Mouse (Mus musculus) heart, postnatal 0 days (tissue): ENCODE results near the gene Ube2g2. TPM values are rescaled to one million over a fixed set of nuclear protein-coding genes. Genes with fewer than 3 reads are reported as not detected.

Experiments
- ATAC-seq: fragments of 200-750 bp; cut with Nextera tagmentation; 2 replicates; pipeline ENCODE4 v1.8.0; 2017; ENCODE audit warnings: low read depth, moderate number of reproducible peaks, moderate library complexity; ENCODE audit not compliant: insufficient read depth
- DNase-seq: peaks from one replicate; pipeline ENCODE4 v3.0.0-alpha.2; 2016; ENCODE audit warnings: low spot score
- H3K27ac ChIP-seq: fragments of 300-500 bp; sonication (generic); 2 replicates; pipeline ENCODE4 v1.5.1; 2014; ENCODE audit warnings: low read depth, mild to moderate bottlenecking
- H3K27me3 ChIP-seq: fragments of 300-500 bp; sonication (generic); 2 replicates; pipeline ENCODE4 v1.6.1; 2014; ENCODE audit warnings: low read length, mixed read lengths; ENCODE audit not compliant: control insufficient read depth, insufficient read depth
- H3K36me3 ChIP-seq: fragments of 300-500 bp; sonication (generic); replicated peaks from 2 replicates; pipeline ENCODE4 v1.6.1; 2014; ENCODE audit warnings: low read length, mixed read lengths; ENCODE audit not compliant: control insufficient read depth, insufficient read depth
- H3K4me1 ChIP-seq: fragments of 300-500 bp; sonication (generic); 2 replicates; pipeline ENCODE4 v1.6.1; 2014; ENCODE audit warnings: antibody characterized with exemption; ENCODE audit not compliant: control insufficient read depth, insufficient read depth
- H3K4me2 ChIP-seq: fragments of 300-500 bp; sonication (generic); 2 replicates; pipeline ENCODE4 v1.6.1; 2014; ENCODE audit warnings: low read depth, mild to moderate bottlenecking, low read length, moderate library complexity
- H3K4me3 ChIP-seq: fragments of 300-500 bp; sonication (generic); 2 replicates; pipeline ENCODE4 v1.5.1; 2014; ENCODE audit warnings: low read depth, low read length
- H3K9ac ChIP-seq: fragments of 300-500 bp; sonication (generic); replicated peaks from 2 replicates; pipeline ENCODE4 v1.6.1; 2014; ENCODE audit warnings: low read depth, low read length, mixed read lengths
- H3K9me3 ChIP-seq: fragments of 300-500 bp; sonication (generic); replicated peaks from 2 replicates; pipeline ENCODE4 v1.6.1; 2016; ENCODE audit warnings: low read length; ENCODE audit not compliant: control insufficient read depth
- CTCF ChIP-seq: IDR thresholded peaks from 2 replicates; pipeline ENCODE4 v1.5.1; 2016; ENCODE audit warnings: antibody characterized with exemption, control low read depth, low read depth
- EP300 ChIP-seq: IDR thresholded peaks from 2 replicates; pipeline ENCODE4 v1.6.1; 2016; ENCODE audit warnings: antibody characterized with exemption, low read depth
- WGBS: fragments of 180-500 bp; shearing (Covaris S2); extraction: QIAGEN DNeasy Blood & Tissue Kit; methylation state at CpG from one replicate; pipeline ENCODE4 v1.1.7; 2014; 5-methylcytosine and 5-hydroxymethylcytosine counted together
- polyA plus RNA-seq: library from polyadenylated mRNA; unstranded; fragments of >200 nt; fragmentation: Nextera tagmentation; extraction: Ambion mirVana; gene quantifications from 2 replicates; pipeline ENCODE4 v1.2.1, GENCODE M21; 2015
- total RNA-seq: library from RNA; depleted of rRNA; stranded (reverse); fragments of >200 nt; gene quantifications from 2 replicates; pipeline ENCODE4 v1.2.3, GENCODE M21; 2014; ENCODE audit warnings: low replicate concordance; rRNA removed

Ube2g2 gene
- 54.1 and 56.4 TPM in 2 replicates for total RNA-seq
- 69.7 and 71.8 TPM in 2 replicates for polyA plus RNA-seq

- Histone ChIP-seq H3K9me3 (no peaks in the 10 kb centered on the region), H3K36me3 (peaks cover 14% of the 10 kb centered on the region), H3K27me3 (no peaks in the 10 kb centered on the region), H3K27ac (peak within 1 kb of the TSS; percentile 94), H3K4me3 (peak within 1 kb of the TSS; percentile 93), H3K4me1 (peaks cover 32% of the 10 kb centered on the region), H3K9ac (peak within 1 kb of the TSS; percentile 97), H3K4me2 (peak within 1 kb of the TSS; percentile 77)
- TF ChIP-seq CTCF (no peak), EP300 (peak; percentile 50; the same call in 1 of the 2 replicates)
- ATAC-seq (peak; percentile 87), DNase-seq (peak; percentile 88)
- under 1% methylated on average over 93 of the region's 96 CpGs for WGBS
These were observed at the start of gene Ube2g2 for GRCm38 (mm10) chr10:77622055-77622988. Gene Ube2g2, plus strand, starts transcription at chr10:77622275.

- H3K4me2 ChIP-seq: no peak overlapping the region
- H3K9ac ChIP-seq: no peak overlapping the region
- WGBS: 76% methylated on average over 1 of the region's 1 CpGs
- no peaks in the 10 kb centered on the region for H3K9me3 ChIP-seq
- H3K27me3 ChIP-seq: no peaks in the 10 kb centered on the region
- ATAC-seq: no peak
- H3K36me3 ChIP-seq: no peaks in the 10 kb centered on the region
- H3K4me1 ChIP-seq: no peaks in the 10 kb centered on the region
- no peak for TF ChIP-seq CTCF
- no peak for TF ChIP-seq EP300
- H3K27ac ChIP-seq: no peak overlapping the region
- no peak for DNase-seq
- H3K4me3 ChIP-seq: no peak overlapping the region
These were observed 48.9 kb upstream of the Ube2g2 start for GRCm38 (mm10) chr10:77573162-77573561.

GRCm38 (mm10) chr10:77580027-77580920, 41.8 kb upstream of the Ube2g2 start:
- ATAC-seq: no peak
- 44% methylated on average over 10 of the region's 10 CpGs for WGBS
- H3K4me2 ChIP-seq: no peak overlapping the region
- no peaks in the 10 kb centered on the region for H3K36me3 ChIP-seq
- no peak for TF ChIP-seq CTCF
- no peak for TF ChIP-seq EP300
- peaks cover 17% of the 10 kb centered on the region for H3K4me1 ChIP-seq
- DNase-seq: no peak
- H3K4me3 ChIP-seq: no peak overlapping the region
- no peaks in the 10 kb centered on the region for H3K9me3 ChIP-seq
- no peak overlapping the region for H3K9ac ChIP-seq
- H3K27me3 ChIP-seq: no peaks in the 10 kb centered on the region
- peak overlapping the region; percentile 39 for H3K27ac ChIP-seq

- peak overlapping the region; percentile 98 for H3K27ac ChIP-seq
These were observed 41.1 kb upstream of the Ube2g2 start for GRCm38 (mm10) chr10:77581023-77581407.

More at GRCm38 (mm10) chr10:77581023-77581407, 41.1 kb upstream of the Ube2g2 start:
- H3K4me1 ChIP-seq: peaks cover 17% of the 10 kb centered on the region
- H3K4me3 ChIP-seq: peak overlapping the region; percentile 82
- peak overlapping the region; percentile 79 for H3K9ac ChIP-seq
- no peak for DNase-seq
- no peaks in the 10 kb centered on the region for H3K9me3 ChIP-seq
- H3K4me2 ChIP-seq: peak overlapping the region; percentile 89
- H3K36me3 ChIP-seq: no peaks in the 10 kb centered on the region
- WGBS: 7% methylated on average over 8 of the region's 8 CpGs
- TF ChIP-seq EP300 (no peak), CTCF (no peak)
- no peaks in the 10 kb centered on the region for H3K27me3 ChIP-seq
- no peak for ATAC-seq
